Mouse (Mus musculus) kidney, adult 2 months (tissue): ENCODE results near the gene C2cd4d.

Source experiments
- CTCF ChIP-seq: fragments of 200-500 bp; conservative IDR thresholded peaks from 2 replicates; pipeline ENCODE4 v1.5.1; 2011; ENCODE audit warnings: low read depth, mild to moderate bottlenecking, control low read depth, low read length, moderate library complexity, mixed read lengths; ENCODE audit not compliant: insufficient read depth, insufficient read length
- POLR2A ChIP-seq: fragments of 200-500 bp; IDR thresholded peaks from one replicate; pipeline ENCODE4 v1.6.1; 2011; ENCODE audit warnings: low read depth, low read length, control low read depth

- TF ChIP-seq CTCF (no peak), POLR2A (no peak)
Measured at GRCm38 (mm10) chr3:94382308-94382707, 20.1 kb downstream of the C2cd4d start.
